Mouse (Mus musculus) forelimb bud, embryonic 11.5 days (tissue): ENCODE measurements around the gene Lonp2.

Source experiments
- DNase-seq: peaks from one replicate; pipeline ENCODE4 v3.0.0-alpha.2; 2012; ENCODE audit warnings: low read depth, low spot score

The Lonp2 gene

GRCm38 (mm10) chr8:86623551-86623910 lies 312 bp upstream of the Lonp2 start:
- no peak for DNase-seq

GRCm38 (mm10) chr8:86624915-86625314 lies 1.1 kb downstream of the Lonp2 start:
- DNase-seq, result no peak

DNA sequence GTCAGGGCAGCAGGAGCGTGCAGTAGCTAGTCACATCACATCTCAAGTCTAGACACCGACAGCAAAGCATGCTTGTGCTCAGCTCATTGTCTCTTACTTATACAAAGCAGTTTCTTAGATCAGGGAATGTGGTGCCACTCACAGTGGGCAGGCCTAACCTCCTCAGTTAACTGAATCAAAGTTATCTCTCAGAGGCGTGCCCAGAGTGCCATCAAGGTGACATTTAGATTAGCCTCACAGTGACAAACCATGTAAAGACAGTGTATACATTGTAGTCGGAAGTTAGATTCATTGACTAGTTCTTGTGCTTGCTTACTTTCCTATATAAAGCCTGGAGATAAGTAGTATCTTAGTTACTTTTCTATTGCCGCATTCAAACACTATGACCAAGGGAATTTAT lies 6.4 kb downstream of the Lonp2 start:
- no peak for DNase-seq

DNA sequence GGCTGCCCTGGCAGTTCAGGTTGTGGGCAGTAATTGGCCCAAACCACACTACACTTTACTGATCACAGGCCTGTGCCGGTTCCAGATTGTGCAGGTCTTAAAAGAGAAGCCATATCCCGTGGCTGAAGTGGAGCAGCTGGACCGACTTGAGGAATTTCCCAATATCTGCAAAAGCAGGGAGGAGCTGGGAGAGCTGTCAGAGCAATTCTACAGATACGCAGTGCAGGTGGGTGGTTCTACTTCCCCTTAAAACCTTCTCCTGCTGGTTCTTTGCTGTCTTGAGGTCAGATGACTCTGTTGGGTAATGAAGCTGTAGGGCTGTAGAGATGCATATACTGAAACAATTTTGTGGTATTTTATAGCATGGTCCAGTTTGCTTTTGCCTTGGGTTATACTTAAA lies 7.6 kb downstream of the Lonp2 start:
- DNase-seq, result no peak

DNA sequence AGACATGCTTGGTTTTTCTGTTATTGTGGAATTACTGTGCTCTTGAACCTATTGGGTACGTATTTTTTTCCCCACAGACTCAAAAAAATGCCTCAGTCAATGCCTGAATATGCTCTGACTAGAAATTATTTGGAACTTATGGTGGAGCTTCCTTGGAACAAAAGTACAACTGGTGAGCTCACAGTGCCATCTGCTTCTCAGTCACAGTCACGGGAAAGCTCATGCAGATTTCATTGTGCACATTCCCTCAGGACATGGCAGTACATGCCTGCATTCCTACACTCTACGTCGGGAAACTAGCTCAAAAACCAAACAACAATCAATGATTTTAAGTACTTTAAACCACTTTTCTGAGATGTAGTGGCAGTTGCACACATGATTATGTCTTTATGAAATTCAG lies 14.0 kb downstream of the Lonp2 start:
- DNase-seq, result no peak

DNA sequence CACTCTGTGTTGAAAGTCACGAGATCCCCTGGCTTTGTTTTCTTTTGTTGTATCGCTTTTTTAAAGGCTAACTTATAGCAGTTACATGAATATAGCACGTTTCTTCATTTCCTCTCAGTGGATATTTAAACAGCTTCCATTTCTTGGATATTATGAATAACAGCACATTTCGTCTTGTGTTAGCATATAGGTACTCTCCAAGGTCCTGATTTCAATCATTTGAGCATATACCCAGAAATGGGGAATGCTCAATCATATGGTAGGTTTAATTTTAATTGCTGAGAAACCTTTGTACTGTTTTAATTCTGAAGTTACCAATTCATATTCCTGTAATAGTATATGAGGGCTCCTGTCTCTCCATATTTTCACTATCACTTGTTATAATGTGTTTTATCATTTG lies 15.1 kb downstream of the Lonp2 start:
- DNase-seq, result no peak

DNA sequence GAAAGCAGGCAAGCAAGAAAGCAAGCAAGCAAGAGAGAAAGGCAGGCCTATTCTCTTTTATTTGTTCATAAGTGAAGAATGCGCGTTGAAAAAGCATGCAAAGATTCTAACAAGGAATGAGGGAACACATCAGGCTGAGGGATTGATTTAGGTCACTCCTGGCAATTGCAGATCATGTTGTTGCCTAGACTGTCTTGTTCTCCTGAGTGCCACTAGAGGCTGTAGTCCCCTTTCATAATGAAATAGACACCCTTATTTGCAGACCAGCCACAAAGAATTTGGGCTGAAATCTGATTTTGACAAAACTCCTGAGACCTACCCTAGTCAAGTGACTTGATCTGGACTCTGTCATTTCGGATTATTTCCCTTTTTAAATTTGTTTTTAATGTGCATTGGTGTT lies 18.8 kb downstream of the Lonp2 start:
- DNase-seq, result no peak

DNA sequence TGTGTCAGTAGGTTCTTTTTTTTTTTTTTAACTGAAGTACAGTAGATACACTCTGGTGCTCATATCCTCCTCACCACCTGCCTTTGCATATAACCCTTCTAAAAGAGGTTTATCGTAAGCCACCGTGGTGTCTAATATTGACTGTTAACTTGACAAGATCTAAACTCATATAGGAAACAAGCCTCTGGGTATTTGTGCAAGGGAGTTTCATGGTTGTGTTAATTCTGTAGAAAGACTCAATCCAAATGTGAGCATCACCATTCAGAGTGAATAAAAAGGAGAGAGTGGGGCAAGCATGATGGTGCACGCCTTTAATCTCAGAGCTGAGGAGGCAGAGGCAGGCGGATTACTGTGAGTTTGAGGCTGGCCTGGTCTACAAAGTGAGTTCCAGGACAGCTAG lies 20.8 kb downstream of the Lonp2 start:
- no peak for DNase-seq

DNA sequence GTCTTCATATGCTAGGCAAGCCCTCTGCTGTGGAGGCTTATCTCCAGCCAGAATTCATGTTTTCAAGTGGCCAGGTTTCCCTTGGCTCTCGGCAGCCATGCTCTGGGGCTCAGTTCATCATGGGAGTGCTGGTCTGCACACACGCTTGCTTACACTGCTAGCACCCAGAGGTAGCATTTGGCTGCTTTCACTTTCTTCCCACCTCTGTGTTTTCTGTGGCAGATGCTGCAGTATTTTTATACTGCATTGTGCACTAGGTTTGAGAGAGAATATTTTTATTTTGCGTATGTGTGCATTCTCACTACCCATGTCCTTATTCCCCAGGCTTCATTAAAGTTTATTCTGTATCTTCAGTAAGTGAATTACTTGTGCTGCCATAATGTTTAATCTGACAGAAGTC lies 23.9 kb downstream of the Lonp2 start:
- DNase-seq, result no peak

DNA sequence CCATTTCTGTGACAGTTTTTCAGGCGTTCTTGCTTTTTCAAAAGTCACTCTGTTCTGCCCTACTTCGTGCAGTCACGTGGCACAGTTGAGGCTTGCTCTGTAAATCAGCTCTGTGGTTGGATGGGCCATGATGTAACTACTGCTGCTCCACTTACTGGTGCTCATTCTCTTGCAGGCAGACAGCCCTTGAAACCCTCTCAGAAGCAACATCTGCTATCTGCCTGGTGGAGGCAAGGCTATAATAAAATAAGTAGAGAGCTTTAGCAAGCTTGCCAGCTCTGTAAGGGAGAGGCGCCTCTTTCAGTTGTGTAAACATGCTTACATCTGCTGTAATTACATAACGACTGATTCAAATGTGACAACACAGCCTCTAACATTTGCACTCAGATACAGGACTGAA lies 27.6 kb downstream of the Lonp2 start:
- no peak for DNase-seq

DNA sequence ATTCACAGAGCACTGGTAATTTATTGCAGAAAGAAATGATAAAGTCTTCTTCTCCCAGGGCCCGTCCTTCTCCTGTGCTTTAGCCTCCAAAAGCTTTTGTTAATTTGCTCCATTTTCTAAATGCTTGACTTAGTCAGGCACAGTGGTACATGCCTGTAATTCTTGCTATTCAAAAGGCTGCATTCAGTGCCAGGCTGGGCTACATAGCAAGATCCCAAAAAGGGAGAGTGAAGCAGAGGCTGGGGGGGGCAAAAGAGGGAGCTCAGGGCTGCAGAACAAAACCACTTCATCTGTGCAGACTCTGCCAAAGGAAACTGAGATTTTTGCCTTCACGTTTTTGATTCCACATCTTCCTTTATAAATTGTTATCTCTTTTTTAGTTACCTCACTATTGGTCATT lies 28.7 kb downstream of the Lonp2 start:
- no peak for DNase-seq

DNA sequence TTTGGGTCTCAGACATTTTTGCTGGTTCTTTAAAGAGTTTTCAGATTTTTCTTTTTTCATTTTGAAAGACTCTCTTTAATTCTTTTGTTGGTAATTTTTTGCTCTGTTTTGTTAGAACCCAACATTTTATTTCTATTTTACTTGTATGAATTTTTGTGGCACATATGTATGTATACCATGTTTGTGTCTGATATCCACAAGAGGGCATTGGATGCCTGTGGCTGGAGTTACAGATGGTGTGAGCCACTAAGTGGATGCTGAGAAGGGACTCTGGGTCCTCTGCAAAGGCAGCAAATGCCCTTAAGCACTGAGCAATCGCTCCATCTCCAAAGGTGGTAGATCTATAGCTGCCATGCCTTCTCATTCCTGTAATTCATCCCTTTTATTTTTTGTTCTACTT lies 30.7 kb downstream of the Lonp2 start:
- DNase-seq, result no peak

- no peak for DNase-seq
These were observed 44.9 kb downstream of the Lonp2 start for GRCm38 (mm10) chr8:86668750-86669149.

- no peak for DNase-seq
These were observed 45.4 kb downstream of the Lonp2 start for GRCm38 (mm10) chr8:86669259-86669658.

- DNase-seq, result no peak
These were observed 62.8 kb downstream of the Lonp2 start for GRCm38 (mm10) chr8:86686629-86687028.

GRCm38 (mm10) chr8:86692107-86692506 lies 68.3 kb downstream of the Lonp2 start:
- no peak for DNase-seq

DNA sequence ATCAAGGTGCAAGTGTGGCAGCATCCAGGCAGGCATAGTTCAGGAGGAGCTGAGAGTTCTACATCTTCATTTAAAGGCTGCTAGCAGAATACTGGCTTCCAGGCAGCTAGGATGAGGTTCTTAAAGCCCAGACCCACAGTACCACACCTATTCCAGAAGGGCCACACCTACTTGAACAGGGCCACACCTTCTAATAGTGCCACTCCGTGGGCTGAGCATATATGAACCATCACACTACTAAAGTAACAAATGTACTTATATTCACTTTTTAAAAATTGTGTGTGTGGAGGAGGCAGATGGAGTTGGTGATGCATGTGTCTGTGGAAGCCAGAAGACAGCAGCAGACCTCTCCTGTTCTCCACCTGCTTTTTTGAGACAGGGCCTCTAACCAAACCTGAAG lies 70.2 kb downstream of the Lonp2 start:
- DNase-seq, result no peak

DNA sequence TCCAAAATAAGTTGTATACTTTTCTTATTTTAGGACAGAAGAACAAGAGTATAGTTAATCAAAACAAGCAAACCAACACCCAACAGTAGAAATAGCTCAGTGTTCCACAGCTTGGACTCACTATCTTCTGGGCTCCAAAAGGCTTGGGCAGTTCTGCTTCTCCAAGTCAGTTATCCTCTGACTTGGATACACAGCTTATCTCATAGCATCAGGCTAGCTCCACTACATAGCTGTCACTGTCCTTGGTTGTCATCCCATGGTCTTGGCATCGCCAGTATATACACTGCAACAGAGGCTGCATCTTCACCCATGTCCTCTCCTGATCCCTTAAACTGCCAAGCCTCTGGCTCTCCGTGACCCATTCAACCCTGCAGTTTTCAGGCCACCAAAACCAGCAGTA lies 71.9 kb downstream of the Lonp2 start:
- DNase-seq, result no peak

GRCm38 (mm10) chr8:86698811-86699421 lies 75.1 kb downstream of the Lonp2 start:
- DNase-seq, result no peak

DNA sequence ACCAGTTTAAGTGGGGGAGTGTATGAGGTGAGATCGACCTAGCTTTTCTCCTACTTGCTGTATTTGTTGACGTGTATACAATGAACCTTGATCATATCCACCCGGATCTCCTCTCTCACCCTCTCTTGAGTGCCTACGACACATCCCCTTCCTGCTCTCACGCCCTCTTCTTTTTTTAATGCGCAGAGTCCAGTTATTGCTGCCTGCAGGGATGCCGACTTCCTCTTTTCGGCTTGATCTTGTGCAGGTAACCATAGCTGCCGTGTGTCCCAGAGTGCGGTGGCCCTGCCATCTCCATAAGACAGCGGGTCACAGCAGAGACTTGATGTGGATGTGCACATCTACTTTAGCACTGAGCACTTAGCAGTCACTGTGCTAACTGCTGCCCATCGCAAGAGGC lies 75.6 kb downstream of the Lonp2 start:
- no peak for DNase-seq

GRCm38 (mm10) chr8:86702453-86702852 lies 78.6 kb downstream of the Lonp2 start:
- no peak for DNase-seq

GRCm38 (mm10) chr8:86705317-86705716 lies 81.5 kb downstream of the Lonp2 start:
- no peak for DNase-seq

DNA sequence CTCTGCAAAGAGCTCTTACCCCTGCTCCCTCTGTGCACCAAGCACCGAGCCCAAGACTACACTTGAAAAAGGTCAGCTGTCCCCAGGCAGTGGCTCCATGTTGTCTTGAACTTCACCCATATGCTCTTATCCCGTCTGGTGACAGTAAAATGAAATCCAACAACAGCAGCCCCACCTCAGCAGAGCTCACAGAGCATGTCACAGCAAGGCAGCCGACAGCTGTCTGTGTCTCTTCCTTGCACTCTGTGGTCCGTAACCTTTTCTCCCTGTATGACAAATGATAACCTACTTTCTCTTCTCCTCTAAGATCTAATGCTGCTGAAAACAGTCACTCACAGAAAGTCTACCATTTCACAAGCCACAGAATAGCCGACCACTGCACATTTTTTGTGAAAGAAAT lies 82.9 kb downstream of the Lonp2 start:
- no peak for DNase-seq

GRCm38 (mm10) chr8:86707873-86708272 lies 84.0 kb downstream of the Lonp2 start:
- DNase-seq, result no peak
